Mouse (Mus musculus): ENCODE data around the gene Celf5. TPM values are rescaled to one million over a fixed set of nuclear protein-coding genes. Genes with fewer than 3 reads are reported as not detected.

Celf5 gene
- polyA plus RNA-seq, 1 experiment from 2014 or later: 62.5 TPM

DNA sequence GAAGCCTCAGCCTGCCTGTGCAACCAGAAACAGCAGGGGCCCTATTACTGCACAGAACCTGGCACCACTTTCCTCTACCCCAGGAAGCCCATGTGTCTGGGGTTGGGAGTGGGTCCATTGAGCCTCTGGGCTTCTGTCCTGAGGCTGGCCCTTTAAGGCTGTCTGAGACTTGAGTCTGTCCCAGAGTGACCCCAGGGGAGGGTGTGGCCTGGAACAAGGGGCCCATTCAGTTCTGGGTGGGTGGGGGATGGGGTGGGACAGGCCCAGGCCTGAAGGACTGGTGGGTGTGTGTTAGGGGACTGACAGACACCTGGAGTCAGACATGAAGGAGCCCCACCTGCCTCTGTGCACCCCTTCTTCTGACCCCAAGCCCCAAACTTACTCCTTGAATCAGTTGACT, 67.8 kb downstream of the Celf5 start:
- Histone ChIP-seq H3K27me3 (replicated peaks) (no peaks in the 10 kb centered on the region), H3K36me3 (peaks cover 6% of the 10 kb centered on the region; the same call in 1 of the 2 replicates), H3K4me3 (replicated peaks) (no peak overlapping the region), H3K4me2 (peak overlapping the region; percentile 34; the same call in 1 of the 2 replicates), H3K27ac (replicated peaks) (no peak overlapping the region), H3K9me3 (replicated peaks) (no peaks in the 10 kb centered on the region), H3K4me1 (peaks cover 88% of the 10 kb centered on the region), H3K9ac (replicated peaks) (no peak overlapping the region)
- ATAC-seq (ENCODE audit: low FRiP score): no peak

DNA sequence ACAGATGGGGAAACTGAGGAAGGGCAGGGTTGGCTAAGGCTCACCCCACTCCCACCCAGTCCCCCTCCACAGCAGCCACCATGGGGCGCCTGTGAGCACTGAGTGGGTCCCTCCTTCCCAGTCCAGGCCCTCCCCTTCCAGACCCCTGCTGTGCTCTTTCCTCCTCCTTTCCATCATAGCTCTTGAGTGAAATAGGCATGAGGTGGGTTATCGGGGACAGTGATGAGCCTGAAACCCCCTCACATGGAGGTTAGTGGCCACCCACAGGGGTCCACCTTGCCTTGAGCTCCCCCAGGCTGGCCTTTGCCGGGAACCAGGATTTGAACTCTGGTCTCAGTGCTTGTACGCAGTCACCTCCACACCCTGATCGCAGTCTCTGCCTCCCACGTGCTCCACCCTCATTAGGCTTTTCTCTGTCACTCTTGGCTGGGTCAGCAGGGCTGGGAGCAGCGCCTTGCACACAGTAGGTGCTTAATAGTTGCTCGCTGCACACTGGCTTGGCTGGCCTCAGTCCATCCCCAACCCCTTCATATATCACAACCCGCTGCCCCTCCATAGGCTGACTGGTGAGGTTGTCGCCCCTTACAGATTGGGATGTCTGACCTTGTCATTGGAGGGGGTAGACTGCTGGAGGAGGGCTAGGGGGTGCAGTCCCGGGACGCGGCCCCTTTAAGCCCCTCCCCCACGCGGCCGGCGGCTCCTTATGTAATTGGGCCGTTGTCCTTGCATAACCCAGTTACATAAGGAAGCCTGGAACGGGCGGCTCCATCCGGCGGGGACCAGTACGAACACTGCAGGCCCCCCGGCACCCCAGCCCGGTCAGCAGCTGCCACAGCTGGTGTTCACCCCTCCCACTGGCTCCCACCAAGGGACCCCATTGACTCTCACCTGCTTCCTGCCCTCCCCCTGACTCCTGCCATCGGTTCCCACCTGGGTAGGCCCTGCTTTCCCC, 68.9 kb downstream of the Celf5 start:
- H3K9me3 ChIP-seq (replicated peaks): no peaks in the 10 kb centered on the region
- no peak for ATAC-seq (ENCODE audit: low FRiP score)
- H3K4me3 ChIP-seq (replicated peaks): no peak overlapping the region
- H3K9ac ChIP-seq (replicated peaks): no peak overlapping the region
- peaks cover 90% of the 10 kb centered on the region for H3K4me1 ChIP-seq
- peak overlapping the region; percentile 34 for H3K4me2 ChIP-seq
- H3K27ac ChIP-seq (replicated peaks): peak overlapping the region; percentile 41; the same call in 1 of the 2 replicates
- peaks cover 2% of the 10 kb centered on the region; the same call in 1 of the 2 replicates for H3K36me3 ChIP-seq
- 0 out of 2 replicates have a peak, but pooled peaks cover 2% of the 10 kb centered on the region for H3K27me3 ChIP-seq (replicated peaks)
- 26% methylated on average over 26 of the region's 26 CpGs for WGBS

DNA sequence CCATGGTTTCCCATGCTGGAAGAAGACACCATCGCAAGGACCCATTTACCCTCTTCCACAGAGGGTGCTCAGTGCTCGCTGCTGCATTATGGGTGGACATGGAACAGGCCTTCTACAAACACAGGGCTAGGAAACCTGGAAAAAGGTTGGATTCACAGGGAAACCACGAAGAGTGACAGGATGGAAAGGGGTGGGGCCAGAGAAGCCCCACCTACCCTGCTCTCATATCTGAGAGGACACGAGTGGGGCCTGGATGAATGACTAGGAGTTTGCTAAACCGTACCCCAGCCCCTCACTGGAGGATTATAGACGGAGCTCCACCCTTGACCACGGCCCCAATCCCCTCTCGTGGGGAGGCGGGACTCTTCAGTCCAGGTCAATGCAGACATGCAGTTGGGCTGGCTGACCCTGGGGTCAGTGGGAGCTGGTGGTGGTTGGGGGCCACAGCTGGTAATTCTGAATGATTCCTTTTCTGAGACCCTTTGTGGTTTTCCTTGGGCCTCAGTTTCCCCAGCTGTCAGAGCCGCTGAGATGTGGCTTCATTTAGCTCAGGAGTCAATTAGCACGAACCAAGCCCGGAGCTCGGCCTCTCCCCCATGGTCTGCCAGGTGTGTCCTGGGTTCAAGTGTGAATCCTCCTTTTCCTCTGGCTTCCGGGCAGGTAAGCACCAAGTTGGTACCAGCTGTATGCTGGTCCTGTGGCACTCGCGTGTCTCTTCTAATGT, 69.8 kb downstream of the Celf5 start:
- Histone ChIP-seq H3K9ac (replicated peaks) (0 out of 2 replicates have a peak overlapping the region, but pooled peaks have one; percentile 3), H3K4me1 (peaks cover 90% of the 10 kb centered on the region), H3K4me2 (no peak overlapping the region), H3K36me3 (peaks cover 8% of the 10 kb centered on the region), H3K27ac (replicated peaks) (peak overlapping the region; percentile 80), H3K4me3 (replicated peaks) (no peak overlapping the region), H3K9me3 (replicated peaks) (no peaks in the 10 kb centered on the region), H3K27me3 (replicated peaks) (peaks cover 10% of the 10 kb centered on the region)
- ATAC-seq (ENCODE audit: low FRiP score): no peak
- 79% methylated on average over 16 of the region's 16 CpGs for WGBS

DNA sequence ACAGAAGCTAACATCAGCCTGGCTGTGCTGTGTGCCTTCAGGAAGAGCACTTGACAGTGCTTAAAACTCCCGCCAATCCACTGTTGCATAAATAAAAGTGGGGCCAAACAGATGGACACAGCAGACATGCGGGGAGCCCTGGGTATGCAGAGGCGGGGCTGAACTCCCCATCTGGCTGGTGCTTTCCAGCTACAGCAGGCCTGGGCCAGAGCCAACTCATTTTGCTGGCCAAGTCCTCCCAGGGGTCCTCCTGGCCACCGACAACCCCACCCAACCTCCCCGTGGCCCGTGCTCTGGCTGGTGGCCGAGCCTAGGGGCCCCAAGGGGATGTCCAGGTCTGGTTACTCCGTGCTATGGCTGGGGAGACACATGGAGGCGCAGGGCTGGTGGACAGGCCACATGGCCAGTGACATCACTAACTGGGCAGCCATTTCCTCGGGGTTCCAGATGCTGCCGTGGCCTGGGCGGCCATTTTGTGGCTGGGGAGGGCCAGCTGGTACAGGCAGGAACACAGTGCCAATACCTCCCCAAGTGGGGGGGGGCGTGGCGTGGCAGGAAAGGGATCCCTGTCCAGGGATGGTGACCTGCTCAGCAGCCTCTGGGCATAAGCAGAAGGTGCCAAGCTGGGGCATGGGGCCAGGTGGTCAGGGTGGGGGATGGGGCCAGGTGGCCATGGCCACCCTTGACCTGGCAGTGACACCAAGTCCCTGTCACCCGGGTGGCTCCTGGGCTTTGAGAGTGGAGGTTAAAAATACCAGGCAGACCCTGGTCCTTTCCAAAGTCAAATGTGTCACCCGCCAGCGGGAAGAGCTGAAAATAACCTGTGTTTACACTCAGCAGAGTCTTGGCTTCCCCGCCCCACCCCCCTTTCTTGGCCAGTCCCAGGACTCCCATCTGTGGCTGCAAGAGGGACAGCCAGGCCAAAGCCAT, 70.8 kb downstream of the Celf5 start:
- no peak overlapping the region for H3K4me3 ChIP-seq (replicated peaks)
- no peaks in the 10 kb centered on the region for H3K9me3 ChIP-seq (replicated peaks)
- peak overlapping the region; percentile 80 for H3K27ac ChIP-seq (replicated peaks)
- peaks cover 90% of the 10 kb centered on the region for H3K4me1 ChIP-seq
- 0 out of 2 replicates have a peak overlapping the region, but pooled peaks have one; percentile 3 for H3K9ac ChIP-seq (replicated peaks)
- H3K27me3 ChIP-seq (replicated peaks): peaks cover 11% of the 10 kb centered on the region
- H3K4me2 ChIP-seq: no peak overlapping the region
- H3K36me3 ChIP-seq: peaks cover 17% of the 10 kb centered on the region
- ATAC-seq (ENCODE audit: low FRiP score): no peak
- WGBS: 49% methylated on average over 18 of the region's 18 CpGs

DNA sequence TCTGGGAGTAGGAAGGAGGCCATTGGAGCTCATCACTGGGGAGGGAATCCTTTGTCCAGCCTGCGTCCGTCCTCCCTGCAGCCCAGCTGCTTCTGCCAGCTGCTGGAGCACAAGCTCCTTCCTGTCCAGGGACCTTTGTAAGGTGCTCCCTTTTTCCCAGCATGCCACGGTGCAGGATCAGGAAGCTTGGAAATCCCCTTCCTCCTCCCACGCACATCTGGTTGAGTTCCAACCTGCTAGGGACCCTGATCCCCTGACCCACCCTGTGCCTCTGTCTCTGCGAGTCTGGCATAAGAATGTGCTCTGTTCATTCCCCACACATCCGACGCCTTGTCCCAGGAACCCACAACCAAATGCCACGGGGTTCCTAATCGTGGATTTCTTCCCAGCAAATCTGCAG, 71.5 kb downstream of the Celf5 start:
- Histone ChIP-seq H3K9ac (replicated peaks) (0 out of 2 replicates have a peak overlapping the region, but pooled peaks have one; percentile 10), H3K9me3 (replicated peaks) (no peaks in the 10 kb centered on the region), H3K4me2 (no peak overlapping the region), H3K4me3 (replicated peaks) (no peak overlapping the region), H3K4me1 (peaks cover 88% of the 10 kb centered on the region), H3K36me3 (peaks cover 24% of the 10 kb centered on the region), H3K27me3 (replicated peaks) (peaks cover 11% of the 10 kb centered on the region), H3K27ac (replicated peaks) (peak overlapping the region; percentile 80)
- no peak for ATAC-seq (ENCODE audit: low FRiP score)
- 76% methylated on average over 9 of the region's 9 CpGs for WGBS

DNA sequence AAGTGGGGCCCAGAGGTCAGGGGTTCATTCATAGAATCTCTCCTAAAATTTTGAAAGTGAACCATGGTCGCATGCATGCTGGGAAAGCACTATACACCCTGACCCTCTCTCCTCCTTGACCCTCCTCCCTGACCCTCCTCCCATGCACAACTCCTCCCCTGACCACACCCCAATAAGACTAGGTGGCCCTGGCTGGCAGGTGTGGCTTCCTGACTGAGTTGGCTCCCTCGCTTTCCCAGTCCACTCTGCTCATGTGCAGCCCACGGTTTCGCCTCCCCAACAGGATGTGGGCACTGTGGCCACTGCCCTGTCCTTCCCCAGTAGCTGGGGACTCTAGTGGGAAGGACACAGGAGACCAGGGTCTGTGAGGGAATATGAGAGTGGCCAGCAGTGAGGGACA, 72.2 kb downstream of the Celf5 start:
- no peaks in the 10 kb centered on the region for H3K9me3 ChIP-seq (replicated peaks)
- H3K36me3 ChIP-seq: peaks cover 30% of the 10 kb centered on the region
- H3K27ac ChIP-seq (replicated peaks): peak overlapping the region; percentile 80; the same call in 1 of the 2 replicates
- H3K27me3 ChIP-seq (replicated peaks): peaks cover 11% of the 10 kb centered on the region
- H3K9ac ChIP-seq (replicated peaks): no peak overlapping the region
- H3K4me2 ChIP-seq: no peak overlapping the region
- 69% methylated on average over 4 of the region's 4 CpGs for WGBS
- H3K4me3 ChIP-seq (replicated peaks): no peak overlapping the region
- H3K4me1 ChIP-seq: peaks cover 81% of the 10 kb centered on the region
- ATAC-seq (ENCODE audit: low FRiP score): no peak

DNA sequence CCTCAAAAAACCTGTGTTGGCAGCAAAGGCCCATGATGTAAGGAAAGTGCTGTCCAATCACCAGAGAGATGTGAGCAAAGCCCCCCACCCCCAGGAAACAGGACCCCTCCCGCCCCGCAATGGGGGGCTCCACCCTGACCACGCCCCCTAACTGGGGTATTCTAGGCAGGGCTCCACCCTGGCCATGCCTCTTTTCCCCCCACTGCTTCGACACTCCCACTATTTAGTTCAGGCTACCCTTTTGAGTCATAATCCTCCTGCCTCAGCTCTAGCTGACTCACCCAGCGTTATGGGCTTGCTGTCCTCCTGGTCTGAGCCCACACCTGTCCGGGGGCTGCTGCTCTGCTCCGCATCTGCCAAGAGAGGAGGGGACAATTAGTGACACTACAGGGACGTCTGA, 73.2 kb downstream of the Celf5 start:
- Histone ChIP-seq H3K27ac (replicated peaks) (peak overlapping the region; percentile 18; the same call in 1 of the 2 replicates), H3K4me1 (peaks cover 73% of the 10 kb centered on the region), H3K27me3 (replicated peaks) (peaks cover 11% of the 10 kb centered on the region), H3K9me3 (replicated peaks) (no peaks in the 10 kb centered on the region), H3K4me2 (no peak overlapping the region), H3K36me3 (peaks cover 38% of the 10 kb centered on the region), H3K4me3 (replicated peaks) (no peak overlapping the region), H3K9ac (replicated peaks) (no peak overlapping the region)
- WGBS: 17% methylated on average over 8 of the region's 8 CpGs
- no peak for ATAC-seq (ENCODE audit: low FRiP score)

Small RNA genes lying within 50 kb of the gene (microRNA-seq; reads per million reads assigned to microRNA genes)
- gene Gm25595: not detected
- gene Mir1191b: not detected

Other genes with a start within 250 kb of the Celf5 start
- 27.1 and 31.9 TPM in 2 replicates for gene Zfr2, start 249.6 kb downstream of the Celf5 start, polyA plus RNA-seq (2015; fragmentation: Nextera tagmentation; extraction: Ambion mirVana)
- gene Matk, start 229.8 kb downstream of the Celf5 start, polyA plus RNA-seq (2015; fragmentation: Nextera tagmentation; extraction: Ambion mirVana): 37.1 and 48.3 TPM in 2 replicates
- 155 and 160 TPM in 2 replicates for gene Mrpl54, start 215.8 kb downstream of the Celf5 start, polyA plus RNA-seq (2015; fragmentation: Nextera tagmentation; extraction: Ambion mirVana)
- 38.0 and 39.1 TPM in 2 replicates for gene Apba3, start 215.7 kb downstream of the Celf5 start, polyA plus RNA-seq (2015; fragmentation: Nextera tagmentation; extraction: Ambion mirVana)
- gene Tjp3, start 191.1 kb downstream of the Celf5 start, polyA plus RNA-seq (2015; fragmentation: Nextera tagmentation; extraction: Ambion mirVana): 4.1 and 7.9 TPM in 2 replicates
- 116 and 124 TPM in 2 replicates for gene Pip5k1c, start 189.7 kb downstream of the Celf5 start, polyA plus RNA-seq (2015; fragmentation: Nextera tagmentation; extraction: Ambion mirVana)
- gene Cactin, start 161.6 kb downstream of the Celf5 start, polyA plus RNA-seq (2015; fragmentation: Nextera tagmentation; extraction: Ambion mirVana): 27.8 and 34.0 TPM in 2 replicates
- 5.5 and 11.4 TPM in 2 replicates for gene Tbxa2r, start 154.0 kb downstream of the Celf5 start, polyA plus RNA-seq (2015; fragmentation: Nextera tagmentation; extraction: Ambion mirVana)
- gene Gipc3, start 139.4 kb downstream of the Celf5 start, polyA plus RNA-seq (2015; fragmentation: Nextera tagmentation; extraction: Ambion mirVana): not detected in 2 replicates
- 31.0 and 48.9 TPM in 2 replicates for gene Hmg20b, start 132.2 kb downstream of the Celf5 start, polyA plus RNA-seq (2015; fragmentation: Nextera tagmentation; extraction: Ambion mirVana)
- gene Mfsd12, start 125.2 kb downstream of the Celf5 start, polyA plus RNA-seq (2015; fragmentation: Nextera tagmentation; extraction: Ambion mirVana): 22.9 and 29.4 TPM in 2 replicates
- gene 4930404N11Rik, start 116.9 kb downstream of the Celf5 start, polyA plus RNA-seq (2015; fragmentation: Nextera tagmentation; extraction: Ambion mirVana): 1.3 and 1.5 TPM in 2 replicates
- gene Fzr1, start 104.2 kb downstream of the Celf5 start, polyA plus RNA-seq (2015; fragmentation: Nextera tagmentation; extraction: Ambion mirVana): 132 and 146 TPM in 2 replicates
- gene Dohh, start 98.3 kb downstream of the Celf5 start, polyA plus RNA-seq (2015; fragmentation: Nextera tagmentation; extraction: Ambion mirVana): 101 TPM in 2 replicates
- 5.7 and 7.2 TPM in 2 replicates for gene Gm48551, start 98.2 kb downstream of the Celf5 start, polyA plus RNA-seq (2015; fragmentation: Nextera tagmentation; extraction: Ambion mirVana)
- gene Gm48552, start 93.7 kb downstream of the Celf5 start, polyA plus RNA-seq (2015; fragmentation: Nextera tagmentation; extraction: Ambion mirVana): 3.4 and 3.6 TPM in 2 replicates
- gene Smim24, start 89.7 kb downstream of the Celf5 start, polyA plus RNA-seq (2015; fragmentation: Nextera tagmentation; extraction: Ambion mirVana): 2.5 and 9.3 TPM in 2 replicates
- 35.0 and 35.8 TPM in 2 replicates for gene Nfic, start 27.1 kb downstream of the Celf5 start, polyA plus RNA-seq (2015; fragmentation: Nextera tagmentation; extraction: Ambion mirVana)
- 68.5 and 70.3 TPM in 2 replicates for gene Ncln, start 13.7 kb upstream of the Celf5 start, polyA plus RNA-seq (2015; fragmentation: Nextera tagmentation; extraction: Ambion mirVana)
- 0.69 and 2.1 TPM in 2 replicates for gene S1pr4, start 17.4 kb upstream of the Celf5 start, polyA plus RNA-seq (2015; fragmentation: Nextera tagmentation; extraction: Ambion mirVana)
- gene Gna15, start 41.5 kb upstream of the Celf5 start, polyA plus RNA-seq (2015; fragmentation: Nextera tagmentation; extraction: Ambion mirVana): 1.7 and 2.6 TPM in 2 replicates
- 91.1 and 102 TPM in 2 replicates for gene Gna11, start 62.5 kb upstream of the Celf5 start, polyA plus RNA-seq (2015; fragmentation: Nextera tagmentation; extraction: Ambion mirVana)
- gene Aes, start 76.8 kb upstream of the Celf5 start, polyA plus RNA-seq (2015; fragmentation: Nextera tagmentation; extraction: Ambion mirVana): 771 and 825 TPM in 2 replicates
- gene Tle2, start 91.9 kb upstream of the Celf5 start, polyA plus RNA-seq (2015; fragmentation: Nextera tagmentation; extraction: Ambion mirVana): 41.8 and 49.9 TPM in 2 replicates
- gene Tle6, start 118.4 kb upstream of the Celf5 start, polyA plus RNA-seq (2015; fragmentation: Nextera tagmentation; extraction: Ambion mirVana): 5.7 and 7.3 TPM in 2 replicates
- 1.3 and 2.3 TPM in 2 replicates for gene BC025920, start 123.6 kb upstream of the Celf5 start, polyA plus RNA-seq (2015; fragmentation: Nextera tagmentation; extraction: Ambion mirVana)
- 45.6 and 51.8 TPM in 2 replicates for gene Sirt6, start 145.1 kb upstream of the Celf5 start, polyA plus RNA-seq (2015; fragmentation: Nextera tagmentation; extraction: Ambion mirVana)
- gene Ankrd24, start 145.8 kb upstream of the Celf5 start, polyA plus RNA-seq (2015; fragmentation: Nextera tagmentation; extraction: Ambion mirVana): 19.0 and 24.2 TPM in 2 replicates
- 6.6 and 6.9 TPM in 2 replicates for gene Gm10778, start 166.3 kb upstream of the Celf5 start, polyA plus RNA-seq (2015; fragmentation: Nextera tagmentation; extraction: Ambion mirVana)
- gene Zfp433, start 222.1 kb upstream of the Celf5 start, polyA plus RNA-seq (2015; fragmentation: Nextera tagmentation; extraction: Ambion mirVana): 16.2 and 16.4 TPM in 2 replicates